In genomic region chr9:18962021-18962420, GRCm38 (mm10) we compare ENCODE assay signal across 24 mouse cellular contexts. TPM values are rescaled to one million over a fixed set of nuclear protein-coding genes. Genes with fewer than 3 reads are reported as not detected.
"Had no signal": no experiment of that assay in that cellular context is flagged by ENCODE, and none has a peak within 500 bp of the region (broad histone marks: within the 10 kb centered on the region; RNA-seq: fewer than 3 reads in every experiment).

No protein-coding gene starts in this region.

- H3K4me2 ChIP-seq: neural tube, embryonic 15.5 days; stomach, embryonic 15.5 days had no signal

- H3K27ac ChIP-seq: neural tube, embryonic 15.5 days; stomach, embryonic 15.5 days; stomach, postnatal 0 days had no signal

- H3K27me3 ChIP-seq: neural tube, embryonic 15.5 days; stomach, embryonic 15.5 days had no signal

- H3K36me3 ChIP-seq: neural tube, embryonic 15.5 days; stomach, embryonic 15.5 days had no signal

- H3K9ac ChIP-seq: neural tube, embryonic 15.5 days; stomach, embryonic 15.5 days had no signal

- DNase-seq: retina, postnatal 1 day; right cerebral cortex, adult 18-20 months; right cerebral cortex, postnatal 14 days; right cerebral cortex, postnatal 25 days; right cerebral cortex, postnatal 4 days; spleen, adult 18-20 months; thymus, adult 18-20 months; thymus, adult 2 months; thymus, postnatal 14 days; thymus, postnatal 25 days; thymus, postnatal 36 days; thymus, postnatal 4 days had no signal

- H3K4me1 ChIP-seq: neural tube, embryonic 15.5 days; stomach, embryonic 15.5 days had no signal

- H3K4me3 ChIP-seq: neural tube, embryonic 15.5 days; stomach, embryonic 15.5 days had no signal

- H3K9me3 ChIP-seq: neural tube, embryonic 15.5 days; stomach, embryonic 15.5 days had no signal

RNA-seq across cellular contexts. Expression of gene Olfr832, which starts 25.1 kb away (rescaled TPM):
- total RNA-seq: neutrophil, adult 5-6 weeks had no signal
- polyA plus RNA-seq: neural tube, embryonic 14.5 days; neural tube, embryonic 15.5 days; small intestine, adult 2 months; spleen, adult 2 months; stomach, embryonic 14.5 days; stomach, embryonic 15.5 days; stomach, embryonic 16.5 days; stomach, postnatal 0 days; testis, adult 2 months; thymus, adult 2 months; thymus, postnatal 0 days; urinary bladder, adult 2 months had no signal

RNA-seq across cellular contexts. Expression of gene Olfr834, which starts 25.8 kb away (rescaled TPM):
- total RNA-seq: neutrophil, adult 5-6 weeks had no signal
- polyA plus RNA-seq: neural tube, embryonic 14.5 days; neural tube, embryonic 15.5 days; small intestine, adult 2 months; spleen, adult 2 months; stomach, embryonic 14.5 days; stomach, embryonic 15.5 days; stomach, embryonic 16.5 days; stomach, postnatal 0 days; testis, adult 2 months; thymus, adult 2 months; thymus, postnatal 0 days; urinary bladder, adult 2 months had no signal
